Mouse (Mus musculus): ENCODE measurements at regions not wholly inside any gene's neighbourhood (a gene's known extent, or its start where the extent isn't known, plus 50 kb on each side); places are given as distances from the start of the nearest gene placed in this dataset.

DNA sequence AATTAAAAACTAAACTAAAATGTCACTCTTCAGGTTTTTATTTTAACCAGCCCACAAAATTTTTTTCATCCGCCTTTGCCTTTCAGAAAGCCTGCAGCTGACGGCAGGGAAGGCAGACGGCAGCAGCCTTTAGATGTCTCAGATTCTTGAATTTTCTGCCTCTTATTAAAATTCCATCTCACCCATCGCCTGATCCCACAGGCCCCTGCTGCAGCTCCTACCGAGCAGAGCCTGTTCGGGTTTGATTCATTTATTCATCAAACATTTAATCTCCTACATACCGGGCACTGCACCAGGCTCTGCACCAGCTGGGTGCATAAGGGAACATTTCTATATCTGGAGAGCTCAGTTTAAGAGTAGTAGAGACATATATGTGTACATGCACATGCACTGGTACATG is 72.8 kb upstream of the Ldb2 start:
- DNase-seq (ENCODE audit: extremely low read depth, insufficient read length, low spot score) = no peak

- DNase-seq (ENCODE audit: extremely low read depth, insufficient read length, low spot score) = no peak
These were observed 64.4 kb upstream of the Ldb2 start for GRCm38 (mm10) chr5:44863887-44864286.

GRCm38 (mm10) chr5:44863349-44863748 is 63.9 kb upstream of the Ldb2 start:
- DNase-seq (ENCODE audit: extremely low read depth, insufficient read length, low spot score) = no peak

- no peak for DNase-seq (ENCODE audit: extremely low read depth, insufficient read length, low spot score)
These were observed 54.7 kb upstream of the Ldb2 start for GRCm38 (mm10) chr5:44854189-44854588.

All from 3134 (cell line).